In genomic region chr2:5614896-5615295, GRCm38 (mm10) we compare ENCODE assay signal across 8 mouse cellular contexts.
DNase-seq lines count a peak whose midpoint lies in the region; ATAC-seq lines count a peak whose summit lies in the region.

No protein-coding gene starts in this region.

- no peak overlapping the region; the same call in 1 of the 2 replicates for H3K9ac ChIP-seq in intestine, embryonic 15.5 days

- WGBS in intestine, embryonic 15.5 days: 57% methylated on average over 3 of the region's 3 CpGs

- H3K4me2 ChIP-seq in intestine, embryonic 15.5 days (replicated peaks): no peak overlapping the region

- no peaks in the 10 kb centered on the region for H3K36me3 ChIP-seq in intestine, embryonic 15.5 days

- no peak overlapping the region for H3K4me3 ChIP-seq in intestine, embryonic 15.5 days (replicated peaks)

- H3K4me1 ChIP-seq in intestine, embryonic 15.5 days (replicated peaks): peaks cover 36% of the 10 kb centered on the region

- DNase-seq in cerebellum, adult 18-20 months: peak; percentile 24 to 29
- no peak for DNase-seq in cerebellum, adult 9-11 months
- peak; percentile 17 for DNase-seq in ovary, adult 18-20 months (ENCODE audit: low spot score)
- DNase-seq in ovary, postnatal 36 days (ENCODE audit: low spot score): no peak
- DNase-seq in frontal cortex, postnatal 14 days (ENCODE audit: low spot score in 2 of 2): peak; percentile 26 to 39
- no peak for DNase-seq in thymus, postnatal 25 days

- H3K9me3 ChIP-seq in intestine, embryonic 15.5 days: no peaks in the 10 kb centered on the region

- peak; percentile 66 for ATAC-seq in intestine, embryonic 15.5 days
- ATAC-seq in megakaryocyte progenitor cell, adult 5-6 weeks (replicated peaks; ENCODE audit: poor library complexity): peak; percentile 57

- H3K27ac ChIP-seq in intestine, embryonic 15.5 days: peak overlapping the region; percentile 86

- H3K27me3 ChIP-seq in intestine, embryonic 15.5 days (replicated peaks): no peaks in the 10 kb centered on the region

Comparison
In these comparisons a context has a peak if more than half of its experiments do, and no peak if none do; other contexts are left out.
1. DNase-seq: peak in cerebellum, adult 18-20 months (2 of 2), ovary, adult 18-20 months (single experiment) and frontal cortex, postnatal 14 days (2 of 2); none in cerebellum, adult 9-11 months (single experiment), ovary, postnatal 36 days (single experiment) and thymus, postnatal 25 days (single experiment).